8 mouse cellular contexts compared by ENCODE assay signal in the genomic region with DNA sequence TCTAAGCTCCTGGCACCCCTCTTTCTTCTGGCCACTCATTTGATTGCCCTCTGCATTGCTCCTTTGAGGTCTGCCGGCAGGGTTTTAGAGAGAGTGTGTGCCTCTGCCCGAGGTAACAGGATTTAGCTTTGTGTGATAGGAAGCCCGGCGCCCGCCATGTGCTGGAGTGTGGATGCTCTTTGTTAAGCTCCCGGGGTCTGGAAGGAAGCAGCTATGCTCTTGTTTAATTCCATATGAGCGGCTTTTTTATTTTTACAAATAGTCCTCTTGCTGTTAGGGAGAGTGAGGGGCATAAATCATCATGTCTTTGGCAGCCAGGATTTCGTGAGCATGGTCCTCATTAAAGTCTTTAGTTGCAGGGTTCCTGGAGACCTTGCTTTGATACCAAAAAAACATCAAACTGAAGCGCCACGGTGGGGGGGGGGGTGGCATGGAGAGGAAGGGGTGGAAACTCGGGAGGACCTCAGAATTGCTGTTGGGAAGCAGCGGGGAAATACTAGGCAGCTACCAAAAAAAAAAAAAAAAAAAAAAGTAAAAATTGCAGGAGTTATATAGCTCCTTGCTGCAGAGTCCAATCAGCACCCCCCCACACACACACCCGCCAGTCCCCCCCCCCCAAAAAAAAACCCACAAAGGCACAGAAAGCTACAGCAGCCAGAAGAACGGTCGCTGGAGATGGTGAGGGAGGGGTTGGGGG.
DNase-seq lines count a peak whose midpoint lies in the region; ATAC-seq and TF ChIP-seq lines count a peak whose summit lies in the region.

No protein-coding gene starts in this region.

- H3K36me3 ChIP-seq in kidney, adult 2 months (ENCODE audit: control insufficient read depth, insufficient read depth, low read length): no peaks in the 10 kb centered on the region
- no peaks in the 10 kb centered on the region for H3K36me3 ChIP-seq in forebrain, embryonic 10.5 days (replicated peaks)
- H3K36me3 ChIP-seq in limb, embryonic 15.5 days: no peaks in the 10 kb centered on the region

- H3K27ac ChIP-seq in kidney, adult 2 months (ENCODE audit: insufficient read depth, low read depth, low read length): no peak overlapping the region
- H3K27ac ChIP-seq in forebrain, embryonic 10.5 days: peak overlapping the region; percentile 96
- peak overlapping the region; percentile 88 for H3K27ac ChIP-seq in limb, embryonic 15.5 days

- H3K9ac ChIP-seq in limb, embryonic 15.5 days: 0 out of 2 replicates have a peak overlapping the region, but pooled peaks have one; percentile 28

- TF ChIP-seq POLR2A in kidney, adult 2 months (IDR thresholded peaks at IDR 0.05; ENCODE audit: low read depth, low read length): no peak

- H3K4me2 ChIP-seq in limb, embryonic 15.5 days: peak overlapping the region; percentile 64

- WGBS in kidney, adult 2 months: 23% methylated on average over 15 of the region's 15 CpGs
- under 1% methylated on average over 15 of the region's 15 CpGs for WGBS in forebrain, embryonic 10.5 days
- WGBS in limb, embryonic 15.5 days: 4% methylated on average over 15 of the region's 15 CpGs

- H3K4me3 ChIP-seq in kidney, adult 2 months (ENCODE audit: insufficient read depth, low read depth, low read length): no peak overlapping the region
- H3K4me3 ChIP-seq in forebrain, embryonic 10.5 days: peak overlapping the region; percentile 44
- H3K4me3 ChIP-seq in limb, embryonic 15.5 days: peak overlapping the region; percentile 37

- no peaks in the 10 kb centered on the region for H3K4me1 ChIP-seq in kidney, adult 2 months (ENCODE audit: control insufficient read depth, insufficient read depth, low read length)
- H3K4me1 ChIP-seq in forebrain, embryonic 10.5 days: peaks cover 55% of the 10 kb centered on the region
- H3K4me1 ChIP-seq in limb, embryonic 15.5 days: peaks cover 22% of the 10 kb centered on the region

- no peak for TF ChIP-seq CTCF in kidney, adult 2 months (conservative IDR thresholded peaks at IDR 0.05; ENCODE audit: insufficient read depth, insufficient read length, low read depth, low read length)

- ATAC-seq in limb, embryonic 15.5 days (ENCODE audit: insufficient number of reproducible peaks, low FRiP score, low TSS enrichment, low read depth): 0 out of 2 replicates have a peak, but pooled peaks have one; percentile 9

- no peaks in the 10 kb centered on the region for H3K27me3 ChIP-seq in kidney, adult 2 months (replicated peaks; ENCODE audit: control insufficient read depth, insufficient read depth, low read length)
- peaks cover 40% of the 10 kb centered on the region for H3K27me3 ChIP-seq in forebrain, embryonic 10.5 days (ENCODE audit: poor library complexity, severe bottlenecking)
- H3K27me3 ChIP-seq in limb, embryonic 15.5 days: no peaks in the 10 kb centered on the region

- DNase-seq in kidney, postnatal 4 days: peak; percentile 52 to 62
- DNase-seq in kidney, adult 2 months: no peak
- DNase-seq in forebrain, embryonic 10.5 days (ENCODE audit: extremely low spot score, low spot score): peak; percentile 80
- DNase-seq in retina, postnatal 1 day: peak; percentile 55
- DNase-seq in urinary bladder, adult 18-20 months (ENCODE audit: low spot score in 2 of 2): no peak
- DNase-seq in cerebellum, adult 11-12 months: no peak
- no peak for DNase-seq in gastrocnemius, postnatal 4 days (ENCODE audit: low spot score in 2 of 2)

- peaks cover 1% of the 10 kb centered on the region; the same call in 1 of the 2 replicates for H3K9me3 ChIP-seq in forebrain, embryonic 10.5 days
- no peaks in the 10 kb centered on the region for H3K9me3 ChIP-seq in limb, embryonic 15.5 days

Comparison
In these comparisons a context has a peak if more than half of its experiments do, and no peak if none do; other contexts are left out.
1. DNase-seq: peak in kidney, postnatal 4 days (2 of 2), forebrain, embryonic 10.5 days (single experiment) and retina, postnatal 1 day (single experiment); none in kidney, adult 2 months (single experiment), urinary bladder, adult 18-20 months (0 of 2), cerebellum, adult 11-12 months (single experiment) and gastrocnemius, postnatal 4 days (0 of 2).